Mouse (Mus musculus): ENCODE results near the gene Rora.

GRCm38 (mm10) chr9:69343881-69344280, 690.3 kb downstream of the Rora start:
- TF ChIP-seq POLR2A (IDR thresholded peaks at IDR 0.05; ENCODE audit: low read depth, low read length) (no peak), CTCF (IDR thresholded peaks at IDR 0.05; ENCODE audit: extremely low read depth, insufficient read length, insufficient replicate concordance, low read depth, low read length) (no peak)
